Mouse (Mus musculus) forebrain, embryonic 14.5 days (tissue): ENCODE data around the gene Tlcd1. TPM values are rescaled to one million over a fixed set of nuclear protein-coding genes. Genes with fewer than 3 reads are reported as not detected.
"Not testable (repeated sequence)": the region's sequence is repeated elsewhere in the genome, so short reads cannot be mapped to it uniquely, and the experiment has no call there.

Experiments
- ATAC-seq: fragments of 200-750 bp; cut with Nextera tagmentation; 2 replicates; pipeline ENCODE4 v1.8.0; 2017; ENCODE audit warnings: mild to moderate bottlenecking, moderate library complexity
- DNase-seq: peaks from one replicate; pipeline ENCODE4 v3.0.0-alpha.2; 2015; ENCODE audit warnings: low spot score
- H3K27ac ChIP-seq: fragments of 300-500 bp; sonication (generic); 2 replicates; pipeline ENCODE4 v1.5.1; 2014; ENCODE audit warnings: low read depth, mild to moderate bottlenecking, control low read depth, low read length, moderate library complexity
- H3K27me3 ChIP-seq: fragments of 300-500 bp; sonication (generic); replicated peaks from 2 replicates; pipeline ENCODE4 v1.6.1; 2014; ENCODE audit warnings: low read length, control low read depth, mixed read lengths; ENCODE audit not compliant: control insufficient read depth, insufficient read depth
- H3K36me3 ChIP-seq: fragments of 300-500 bp; sonication (generic); 2 replicates; pipeline ENCODE4 v1.6.1; 2014; ENCODE audit warnings: low read length, control low read depth; ENCODE audit not compliant: control insufficient read depth, insufficient read depth
- H3K4me1 ChIP-seq: fragments of 300-500 bp; sonication (generic); 2 replicates; pipeline ENCODE4 v1.6.1; 2014; ENCODE audit warnings: antibody characterized with exemption, low read length, control low read depth; ENCODE audit not compliant: control insufficient read depth, insufficient read depth
- H3K4me2 ChIP-seq: fragments of 300-500 bp; sonication (generic); 2 replicates; pipeline ENCODE4 v1.6.1; 2014; ENCODE audit warnings: mild to moderate bottlenecking, control low read depth, low read length
- H3K4me3 ChIP-seq: fragments of 300-500 bp; sonication (generic); 2 replicates; pipeline ENCODE4 v1.5.1; 2014; ENCODE audit warnings: low read depth, low read length, control low read depth
- H3K9ac ChIP-seq: fragments of 300-500 bp; sonication (generic); 2 replicates; pipeline ENCODE4 v1.6.1; 2014; ENCODE audit warnings: mild to moderate bottlenecking, low read length, control low read depth, moderate library complexity
- H3K9me3 ChIP-seq: fragments of 300-500 bp; sonication (generic); replicated peaks from 2 replicates; pipeline ENCODE4 v1.6.1; 2016; ENCODE audit warnings: low read length, control low read depth, mixed read lengths; ENCODE audit not compliant: control insufficient read depth
- whole genome bisulfite sequencing: fragments of 180-500 bp; shearing (Covaris S2); extraction: QIAGEN DNeasy Blood & Tissue Kit; methylation state at CpG from one replicate; pipeline ENCODE4 v1.1.7; 2014; 5-methylcytosine and 5-hydroxymethylcytosine counted together
- polyA plus RNA-seq: library from polyadenylated mRNA; unstranded; fragments of >200 nt; fragmentation: Nextera tagmentation; extraction: Ambion mirVana; gene quantifications from 2 replicates; pipeline ENCODE4 v1.2.1, GENCODE M21; 2014

Gene Tlcd1
- 4.4 and 4.5 TPM in 2 replicates for polyA plus RNA-seq

DNA sequence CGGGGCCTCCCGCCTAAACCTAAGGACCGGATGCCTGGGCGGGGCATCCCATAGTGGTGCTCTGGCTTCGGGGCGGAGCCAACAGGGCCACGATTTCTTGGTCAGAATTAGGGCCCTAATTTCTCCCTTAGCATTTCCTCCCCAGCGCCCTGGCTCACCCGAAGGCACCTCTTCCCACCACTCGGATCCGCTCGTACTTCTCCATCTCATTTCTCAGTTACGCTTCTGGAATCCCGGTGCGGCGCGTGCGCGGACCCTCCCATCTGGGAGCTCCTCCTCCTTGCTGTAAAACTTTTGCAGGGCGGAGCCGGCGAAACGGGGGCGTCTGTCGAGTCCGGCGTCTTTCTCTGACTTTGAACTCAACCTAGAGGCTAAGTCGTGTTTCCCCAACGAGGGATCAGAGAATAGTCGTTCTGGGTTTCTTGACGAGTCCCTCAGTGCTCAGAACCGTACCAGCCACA lies at the start of gene Tlcd1, which contains the start of gene Nek8:
TSS of gene Tlcd1 (plus strand) at position 310 of the 461 bp plus-strand sequence.
TSS of gene Nek8 (minus strand) at position 274 of the 461 bp plus-strand sequence.
- Histone ChIP-seq H3K27ac (no peak within 1 kb of the TSS; the same call in 1 of the 2 replicates), H3K4me3 (peak within 1 kb of the TSS; percentile 44), H3K4me2 (peak within 1 kb of the TSS; percentile 89), H3K27me3 (no peaks in the 10 kb centered on the region), H3K36me3 (peaks cover 23% of the 10 kb centered on the region), H3K9me3 (no peaks in the 10 kb centered on the region), H3K4me1 (peaks cover 16% of the 10 kb centered on the region), H3K9ac (peak within 1 kb of the TSS; percentile 49)
- DNase-seq (peak; percentile 94), ATAC-seq (peak; percentile 68)
- under 1% methylated on average over 32 of the region's 32 CpGs for WGBS

DNA sequence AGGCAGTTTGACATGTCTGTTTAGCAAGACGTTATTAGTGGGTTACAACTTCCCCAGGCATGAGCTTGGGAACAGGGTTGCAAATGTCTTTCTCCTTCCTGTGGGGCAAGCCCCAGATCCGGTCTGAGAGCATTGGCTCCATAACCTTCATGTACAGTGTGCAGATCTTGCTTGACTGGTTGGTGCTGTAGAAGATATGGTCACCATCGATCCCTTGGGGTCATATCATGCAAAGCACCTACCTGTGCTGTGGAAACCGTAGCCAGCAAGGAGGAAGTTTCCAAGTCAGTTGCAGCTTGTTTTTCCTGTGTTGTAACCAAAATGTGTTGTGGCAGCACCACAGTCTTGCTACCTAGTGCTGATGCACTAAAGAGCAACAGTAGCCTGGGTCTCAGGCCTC lies 49.8 kb upstream of the Tlcd1 start:
- ATAC-seq (no peak), DNase-seq (no peak)
- Histone ChIP-seq H3K27ac (no peak overlapping the region), H3K4me3 (no peak overlapping the region), H3K27me3 (no peaks in the 10 kb centered on the region), H3K9me3 (no peaks in the 10 kb centered on the region), H3K4me1 (no peaks in the 10 kb centered on the region), H3K36me3 (no peaks in the 10 kb centered on the region), H3K9ac (no peak overlapping the region), H3K4me2 (no peak overlapping the region)
- WGBS = 92% methylated on average over 4 of the region's 4 CpGs

DNA sequence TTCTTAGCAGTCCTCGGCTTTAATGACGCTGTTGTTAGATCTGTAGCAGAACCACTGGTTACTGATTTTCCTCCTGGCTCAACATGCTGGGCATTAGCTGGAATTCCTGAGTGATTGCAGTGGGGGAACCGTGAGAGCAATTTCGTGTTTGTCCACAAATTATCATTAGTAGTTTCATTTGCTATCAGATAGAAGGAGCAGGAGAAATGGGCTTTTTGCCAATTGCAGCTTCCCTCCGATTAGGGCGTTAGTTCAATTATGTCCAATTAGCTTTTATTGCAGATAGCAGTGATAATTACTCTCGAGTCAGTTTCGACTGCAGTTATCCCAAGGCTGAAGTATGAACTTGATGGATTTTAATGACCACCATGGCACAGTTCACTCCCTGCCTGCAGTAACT lies 47.1 kb upstream of the Tlcd1 start:
- ATAC-seq (no peak), DNase-seq (peak; percentile 59)
- Histone ChIP-seq H3K4me2 (no peak overlapping the region), H3K9ac (no peak overlapping the region), H3K4me3 (no peak overlapping the region), H3K9me3 (no peaks in the 10 kb centered on the region), H3K36me3 (no peaks in the 10 kb centered on the region), H3K27me3 (no peaks in the 10 kb centered on the region), H3K27ac (no peak overlapping the region), H3K4me1 (no peaks in the 10 kb centered on the region)
- WGBS = 44% methylated on average over 8 of the region's 8 CpGs

DNA sequence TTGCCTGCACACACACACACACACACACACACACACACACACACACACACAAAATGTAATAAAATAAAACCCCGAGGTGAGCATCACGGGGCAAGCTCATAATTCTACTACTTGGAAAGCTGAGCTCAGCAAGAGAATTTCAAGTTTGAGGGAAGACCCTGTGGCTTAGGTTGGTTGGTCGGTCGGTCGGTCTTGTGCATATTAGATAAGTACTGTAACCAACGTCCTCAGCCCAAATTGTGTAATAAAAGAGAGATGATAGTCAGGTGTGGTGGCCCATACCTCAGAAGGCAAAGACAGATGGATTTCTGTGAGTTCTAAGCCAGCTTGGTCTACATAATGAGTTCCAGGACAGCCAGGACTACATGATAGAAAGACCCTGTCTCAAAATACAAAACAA lies 42.6 kb upstream of the Tlcd1 start:
- ATAC-seq = no peak
- H3K4me2 ChIP-seq = no peak overlapping the region
- H3K4me3 ChIP-seq = no peak overlapping the region
- H3K36me3 ChIP-seq = no peaks in the 10 kb centered on the region
- H3K9ac ChIP-seq = no peak overlapping the region
- no peak overlapping the region for H3K27ac ChIP-seq
- H3K9me3 ChIP-seq = no peaks in the 10 kb centered on the region
- H3K27me3 ChIP-seq = no peaks in the 10 kb centered on the region
- DNase-seq = no peak
- WGBS = 91% methylated on average over 6 of the region's 6 CpGs
- H3K4me1 ChIP-seq = no peaks in the 10 kb centered on the region

DNA sequence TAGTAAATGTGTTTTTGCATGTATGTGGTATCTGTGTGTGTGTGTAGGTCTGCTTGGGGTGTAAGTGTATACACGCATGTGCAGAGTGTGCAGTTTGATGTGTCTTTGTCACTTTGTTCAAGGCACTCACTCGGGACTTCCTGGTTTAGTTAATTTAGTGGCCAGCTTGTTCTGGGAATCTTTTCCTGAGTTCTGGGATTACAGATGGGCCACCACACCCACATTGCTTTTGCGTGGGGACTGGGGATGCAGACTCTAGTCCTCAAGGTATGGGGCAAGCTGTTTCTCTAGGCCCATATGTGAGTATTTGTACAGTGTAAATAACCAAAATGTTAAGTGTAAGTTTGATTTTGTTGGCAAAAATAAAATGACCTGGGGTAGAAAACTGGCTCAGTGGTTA lies 42.2 kb upstream of the Tlcd1 start:
- WGBS = 90% methylated on average over 3 of the region's 3 CpGs
- no peak for DNase-seq

DNA sequence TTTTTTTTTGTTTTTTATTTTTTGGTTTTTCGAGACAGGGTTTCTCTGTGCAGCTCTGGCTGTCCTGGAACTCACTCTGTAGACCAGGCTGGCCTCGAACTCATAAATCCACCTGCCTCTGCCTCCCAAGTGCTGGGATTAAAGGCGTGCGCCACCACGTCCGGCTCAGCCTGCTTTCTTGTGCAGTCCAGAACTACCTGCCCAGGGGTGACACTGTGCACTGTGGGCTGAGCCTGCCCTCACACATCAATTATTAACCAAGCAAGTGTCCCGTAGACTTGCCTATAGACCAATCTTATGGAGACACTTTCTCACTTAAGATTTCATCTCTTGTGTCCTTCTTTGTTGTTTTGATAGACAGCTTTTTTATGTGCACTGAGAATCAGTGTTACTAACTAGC lies 41.2 kb upstream of the Tlcd1 start:
- H3K9ac ChIP-seq, ATAC-seq, H3K4me2 ChIP-seq, H3K27ac ChIP-seq, H3K4me3 ChIP-seq, H3K9me3 ChIP-seq, H3K4me1 ChIP-seq, DNase-seq, H3K36me3 ChIP-seq, H3K27me3 ChIP-seq: not testable (repeated sequence)
- 94% methylated on average over 7 of the region's 7 CpGs for WGBS

More for the DNA sequence above, 42.2 kb upstream of the Tlcd1 start:
- no peak for ATAC-seq
- H3K36me3 ChIP-seq = no peaks in the 10 kb centered on the region
- no peak overlapping the region for H3K4me3 ChIP-seq
- no peaks in the 10 kb centered on the region for H3K4me1 ChIP-seq
- H3K4me2 ChIP-seq = no peak overlapping the region
- H3K9ac ChIP-seq = no peak overlapping the region
- no peak overlapping the region for H3K27ac ChIP-seq
- no peaks in the 10 kb centered on the region for H3K27me3 ChIP-seq
- H3K9me3 ChIP-seq = no peaks in the 10 kb centered on the region

DNA sequence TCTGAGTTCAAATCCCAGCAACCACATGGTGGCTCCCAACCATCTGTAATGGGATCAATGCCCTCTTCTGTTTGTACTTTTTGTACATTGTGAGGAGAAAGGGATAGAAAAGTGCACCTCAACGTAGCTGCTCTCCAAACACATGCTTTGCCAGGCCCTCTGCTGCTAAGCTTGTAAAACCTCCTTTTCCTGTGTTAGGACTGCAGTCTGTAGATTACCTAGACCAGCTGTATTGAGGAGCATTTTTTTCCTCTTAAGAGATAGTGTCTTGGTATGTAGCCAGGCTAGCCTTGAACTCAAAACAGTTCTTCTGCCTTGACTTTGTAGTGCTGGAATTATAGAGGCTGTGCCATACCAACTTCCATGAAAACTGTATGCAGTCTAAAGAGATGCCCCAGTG lies 40.4 kb upstream of the Tlcd1 start:
- Histone ChIP-seq H3K36me3 (no peaks in the 10 kb centered on the region), H3K27me3 (no peaks in the 10 kb centered on the region), H3K9ac (no peak overlapping the region), H3K27ac (no peak overlapping the region), H3K4me2 (no peak overlapping the region), H3K4me3 (no peak overlapping the region), H3K9me3 (no peaks in the 10 kb centered on the region), H3K4me1 (no peaks in the 10 kb centered on the region)
- ATAC-seq (no peak), DNase-seq (no peak)
- 92% methylated on average over 1 of the region's 1 CpGs for WGBS

DNA sequence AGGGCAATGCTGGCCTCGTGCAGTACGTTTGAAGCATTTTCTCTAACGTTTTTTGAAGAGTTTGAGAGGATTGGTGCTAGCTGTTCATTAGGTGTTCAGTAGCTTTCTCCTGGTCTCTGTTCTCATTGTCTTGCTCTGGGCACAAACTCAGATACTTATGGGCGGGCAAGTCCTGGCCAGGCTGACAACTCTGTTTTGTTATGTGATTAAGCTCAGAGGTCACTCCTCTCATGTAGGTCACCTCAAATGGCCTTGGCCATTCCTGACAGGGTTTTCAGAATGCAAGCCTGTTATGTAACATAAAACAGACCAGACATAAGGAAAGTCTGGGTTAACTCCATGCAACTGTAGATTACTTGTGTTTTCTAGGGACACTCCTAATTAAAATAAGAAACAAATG lies 38.9 kb upstream of the Tlcd1 start:
- no peak for ATAC-seq
- no peak for DNase-seq
- Histone ChIP-seq H3K4me1 (no peaks in the 10 kb centered on the region), H3K27me3 (no peaks in the 10 kb centered on the region), H3K4me3 (no peak overlapping the region), H3K9ac (no peak overlapping the region), H3K9me3 (no peaks in the 10 kb centered on the region), H3K27ac (no peak overlapping the region), H3K4me2 (no peak overlapping the region), H3K36me3 (no peaks in the 10 kb centered on the region)
- 67% methylated on average over 4 of the region's 4 CpGs for WGBS

DNA sequence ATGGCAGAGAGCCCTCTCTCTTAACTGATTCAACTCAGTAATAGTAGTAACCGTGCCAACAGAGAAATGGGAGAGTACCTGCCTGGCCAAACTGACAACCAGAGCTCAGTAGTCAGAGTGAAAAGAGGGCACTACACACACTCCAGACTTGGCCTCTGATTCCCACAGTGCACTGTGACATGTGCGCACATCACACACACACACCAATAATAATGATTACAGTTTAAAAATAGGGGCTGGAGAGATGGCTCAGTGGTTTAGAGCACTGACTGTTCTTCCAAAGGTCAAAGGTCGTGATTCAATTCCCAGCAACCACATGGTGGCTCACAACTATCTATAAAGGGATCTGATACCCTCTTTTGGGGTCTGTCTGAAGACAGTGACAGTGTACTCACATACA lies 38.5 kb upstream of the Tlcd1 start:
- Histone ChIP-seq H3K36me3 (peaks cover 2% of the 10 kb centered on the region; the same call in 1 of the 2 replicates), H3K9me3 (no peaks in the 10 kb centered on the region), H3K27me3 (no peaks in the 10 kb centered on the region), H3K27ac (no peak overlapping the region), H3K4me3 (no peak overlapping the region), H3K4me2 (no peak overlapping the region), H3K9ac (no peak overlapping the region), H3K4me1 (no peaks in the 10 kb centered on the region)
- DNase-seq (no peak), ATAC-seq (no peak)
- WGBS = 94% methylated on average over 3 of the region's 3 CpGs
